Mouse (Mus musculus): ENCODE data around the gene Klrb1. TPM values are rescaled to one million over a fixed set of nuclear protein-coding genes. Genes with fewer than 3 reads are reported as not detected.
A peak's percentile ranks its signal among the peaks of the same experiment; 100 is the strongest.
"Not testable (repeated sequence)": the region's sequence is repeated elsewhere in the genome, so short reads cannot be mapped to it uniquely, and the experiment has no call there.

Gene Klrb1
- not detected in 2 replicates for polyA plus RNA-seq (2012; rRNA removed)

DNA sequence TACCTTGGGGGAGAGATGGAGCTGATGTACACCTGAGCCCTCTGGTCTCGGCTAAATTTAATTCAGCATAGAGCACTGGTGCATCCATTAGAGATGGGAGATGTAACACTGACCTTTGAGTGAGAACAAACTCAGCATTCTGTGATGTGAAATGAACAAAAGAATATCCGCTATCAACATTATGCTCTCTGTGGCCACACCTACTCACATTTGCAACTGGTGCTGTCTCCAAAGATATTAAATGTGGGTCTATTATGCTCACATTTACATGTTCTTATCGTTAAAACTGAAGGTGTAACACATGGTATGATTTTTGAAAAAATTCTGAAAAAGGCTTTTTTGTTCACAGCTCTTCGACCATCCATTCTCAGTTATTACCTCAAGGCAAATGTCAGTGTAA, at the start of gene Klrb1:
Gene Klrb1 (minus strand): TSS at position 101 of the 400 bp plus-strand sequence.
- WGBS: 81% methylated on average over 4 of the region's 4 CpGs
- H3K4me3 ChIP-seq (replicated peaks; ENCODE audit: insufficient read depth, low read depth, low read length): no peak within 1 kb of the TSS
- no peak for TF ChIP-seq CTCF (IDR thresholded peaks at IDR 0.05; ENCODE audit: borderline replicate concordance, insufficient read depth, low read depth, low read length)
- no peak for TF ChIP-seq POLR2A (IDR thresholded peaks at IDR 0.05; ENCODE audit: borderline replicate concordance, insufficient read depth, low read length)

GRCm38 (mm10) chr6:128769481-128770253, 46.8 kb upstream of the Klrb1 start:
- no peak overlapping the region for H3K27ac ChIP-seq (ENCODE audit: insufficient read depth, low read length)
- no peak overlapping the region for H3K4me3 ChIP-seq (replicated peaks; ENCODE audit: insufficient read depth, low read depth, low read length)
- H3K27me3 ChIP-seq (ENCODE audit: control insufficient read depth, insufficient read depth, low read length): no peaks in the 10 kb centered on the region
- no peak for DNase-seq
- no peak for TF ChIP-seq POLR2A (IDR thresholded peaks at IDR 0.05; ENCODE audit: borderline replicate concordance, insufficient read depth, low read length)
- no peak for TF ChIP-seq CTCF (IDR thresholded peaks at IDR 0.05; ENCODE audit: borderline replicate concordance, insufficient read depth, low read depth, low read length)
- H3K4me1 ChIP-seq (ENCODE audit: control insufficient read depth, insufficient read depth, low read length): no peaks in the 10 kb centered on the region
- 84% methylated on average over 10 of the region's 10 CpGs for WGBS

More for the DNA sequence above, at the start of gene Klrb1:
- Histone ChIP-seq H3K4me1 (ENCODE audit: control insufficient read depth, insufficient read depth, low read length) (no peaks in the 10 kb centered on the region), H3K27me3 (ENCODE audit: control insufficient read depth, insufficient read depth, low read length) (no peaks in the 10 kb centered on the region), H3K27ac (ENCODE audit: insufficient read depth, low read length) (no peak within 1 kb of the TSS)
- no peak for DNase-seq

- Histone ChIP-seq H3K27me3 (ENCODE audit: control insufficient read depth, insufficient read depth, low read length) (no peaks in the 10 kb centered on the region), H3K4me3 (replicated peaks; ENCODE audit: insufficient read depth, low read depth, low read length) (no peak overlapping the region), H3K27ac (ENCODE audit: insufficient read depth, low read length) (no peak overlapping the region), H3K4me1 (ENCODE audit: control insufficient read depth, insufficient read depth, low read length) (no peaks in the 10 kb centered on the region)
- DNase-seq: no peak
- 69% methylated on average over 4 of the region's 4 CpGs for WGBS
- no peak for TF ChIP-seq CTCF (IDR thresholded peaks at IDR 0.05; ENCODE audit: borderline replicate concordance, insufficient read depth, low read depth, low read length)
- TF ChIP-seq POLR2A (IDR thresholded peaks at IDR 0.05; ENCODE audit: borderline replicate concordance, insufficient read depth, low read length): no peak
Measured at GRCm38 (mm10) chr6:128768047-128768446, 45.2 kb upstream of the Klrb1 start.

DNA sequence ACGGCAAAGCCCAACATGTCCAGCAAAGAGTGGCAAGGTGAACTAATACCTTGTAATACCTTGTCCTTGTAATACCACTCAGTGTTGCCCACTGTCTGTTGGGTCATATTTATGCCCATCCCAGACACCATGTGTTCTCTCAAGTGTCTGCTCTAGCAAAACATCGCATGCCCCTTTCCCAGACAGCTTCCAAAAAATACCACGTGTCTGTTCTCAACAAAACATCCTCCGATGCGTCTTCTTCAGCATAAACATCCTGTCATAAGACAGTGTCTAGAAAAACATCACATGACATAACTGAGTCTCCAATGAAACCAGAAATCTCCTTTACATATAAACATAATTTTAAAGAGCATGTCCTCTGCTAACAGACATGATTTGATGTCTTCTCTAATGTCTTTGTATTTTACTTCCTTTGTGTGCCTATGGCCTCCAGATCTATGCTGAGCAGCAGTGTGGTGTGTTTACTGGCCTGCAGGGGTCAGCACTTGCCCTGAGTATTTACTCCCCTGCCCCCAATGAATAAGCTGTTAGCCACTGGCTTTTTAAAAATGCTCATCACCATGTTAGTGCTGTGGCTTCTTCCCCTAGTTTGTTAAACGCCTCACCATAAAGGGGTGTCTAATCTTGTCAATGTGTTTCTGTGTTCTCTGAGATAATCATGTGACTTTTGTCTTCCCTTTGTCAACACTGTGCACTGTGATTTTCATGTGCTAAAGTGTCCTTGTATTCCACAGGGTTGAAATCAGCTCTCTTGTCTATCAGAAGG, 43.8 kb upstream of the Klrb1 start:
- peak; percentile 55; the same call in 1 of the 2 replicates for TF ChIP-seq CTCF (IDR thresholded peaks at IDR 0.05; ENCODE audit: borderline replicate concordance, insufficient read depth, low read depth, low read length)
- not testable (repeated sequence) for H3K4me3 ChIP-seq (replicated peaks; ENCODE audit: insufficient read depth, low read depth, low read length); H3K27me3 ChIP-seq (ENCODE audit: control insufficient read depth, insufficient read depth, low read length); H3K4me1 ChIP-seq (ENCODE audit: control insufficient read depth, insufficient read depth, low read length); H3K27ac ChIP-seq (ENCODE audit: insufficient read depth, low read length)
- 66% methylated on average over 6 of the region's 6 CpGs for WGBS
- DNase-seq: peak; percentile 41 to 42

DNA sequence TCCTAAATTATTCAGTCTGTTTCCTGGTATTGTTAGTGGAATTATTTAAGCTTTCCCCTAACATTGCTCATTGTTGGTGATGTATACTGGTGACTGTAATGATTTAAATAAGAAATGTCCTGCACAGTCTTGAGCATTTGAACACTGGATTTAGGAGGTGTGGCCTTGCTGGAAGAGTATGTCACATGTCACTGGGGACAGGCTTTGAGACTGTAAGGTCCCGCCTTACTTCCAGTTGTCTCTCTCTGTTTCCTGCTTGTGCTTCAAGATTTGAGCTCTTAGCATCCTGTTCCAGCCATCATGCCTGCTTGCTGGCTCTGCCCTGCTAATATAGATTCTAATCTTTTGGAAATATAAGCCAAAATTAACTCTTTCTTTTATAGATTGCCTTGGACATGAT, 42.4 kb upstream of the Klrb1 start:
- no peak overlapping the region for H3K4me3 ChIP-seq (replicated peaks; ENCODE audit: insufficient read depth, low read depth, low read length)
- no peak overlapping the region for H3K27ac ChIP-seq (ENCODE audit: insufficient read depth, low read length)
- no peaks in the 10 kb centered on the region for H3K4me1 ChIP-seq (ENCODE audit: control insufficient read depth, insufficient read depth, low read length)
- no peaks in the 10 kb centered on the region for H3K27me3 ChIP-seq (ENCODE audit: control insufficient read depth, insufficient read depth, low read length)
- TF ChIP-seq CTCF (IDR thresholded peaks at IDR 0.05; ENCODE audit: borderline replicate concordance, insufficient read depth, low read depth, low read length) (no peak), POLR2A (IDR thresholded peaks at IDR 0.05; ENCODE audit: borderline replicate concordance, insufficient read depth, low read length) (no peak)
- WGBS: 90% methylated on average over 1 of the region's 1 CpGs
- DNase-seq: no peak

- H3K27ac ChIP-seq (ENCODE audit: insufficient read depth, low read length): no peak overlapping the region
Measured at GRCm38 (mm10) chr6:128764598-128764997, 41.7 kb upstream of the Klrb1 start.

DNA sequence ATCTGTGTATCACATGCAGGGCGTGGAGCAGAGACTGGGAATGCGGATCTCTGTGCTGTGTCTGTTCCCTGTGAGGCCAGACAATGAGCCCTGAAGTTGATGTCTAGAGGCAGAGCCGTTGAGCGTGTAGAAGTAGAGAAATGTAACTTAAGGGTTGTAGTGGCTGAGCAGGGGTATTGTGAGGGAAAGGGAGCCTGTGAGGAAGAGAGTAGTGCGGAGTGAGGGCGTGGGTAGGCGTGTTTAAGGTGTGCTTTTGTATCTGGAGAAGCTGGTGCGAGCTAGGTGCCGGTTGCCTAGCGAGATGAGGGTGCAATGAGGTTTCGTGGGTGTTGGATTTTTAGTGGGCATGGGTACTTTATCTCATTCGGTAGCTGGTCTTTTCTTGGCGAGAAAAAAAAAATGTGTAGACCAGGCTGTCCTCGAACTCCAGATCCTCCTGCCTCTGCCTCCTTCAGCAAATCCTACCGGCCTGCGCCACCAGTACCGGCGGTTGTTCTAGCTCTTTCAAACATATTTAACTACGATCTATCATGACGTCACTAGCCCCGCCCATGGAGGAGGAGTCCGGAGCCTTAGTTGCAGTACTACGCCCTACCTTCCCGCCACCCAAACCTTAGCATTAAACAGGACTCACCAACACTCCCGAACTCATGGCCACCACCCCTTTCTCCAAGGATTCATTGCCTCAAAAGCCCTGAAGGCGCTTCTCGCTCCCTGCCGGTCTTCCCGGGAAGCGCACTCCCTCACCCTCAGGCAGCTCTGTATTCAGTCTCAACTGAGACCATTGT, 41.1 kb upstream of the Klrb1 start:
- peak overlapping the region; percentile 91 for H3K4me3 ChIP-seq (replicated peaks; ENCODE audit: insufficient read depth, low read depth, low read length)
- H3K4me1 ChIP-seq (ENCODE audit: control insufficient read depth, insufficient read depth, low read length): no peaks in the 10 kb centered on the region
- no peaks in the 10 kb centered on the region for H3K27me3 ChIP-seq (ENCODE audit: control insufficient read depth, insufficient read depth, low read length)
- H3K27ac ChIP-seq (ENCODE audit: insufficient read depth, low read length): peak overlapping the region; percentile 10; the same call in 1 of the 2 replicates
- TF ChIP-seq POLR2A (IDR thresholded peaks at IDR 0.05; ENCODE audit: borderline replicate concordance, insufficient read depth, low read length) (peak; percentile 34; the same call in 1 of the 2 replicates), CTCF (IDR thresholded peaks at IDR 0.05; ENCODE audit: borderline replicate concordance, insufficient read depth, low read depth, low read length) (peak; percentile 71)
- DNase-seq: peak; percentile 98 to 99
- under 1% methylated on average over 30 of the region's 30 CpGs for WGBS

More at GRCm38 (mm10) chr6:128764598-128764997, 41.7 kb upstream of the Klrb1 start:
- Histone ChIP-seq H3K4me3 (replicated peaks; ENCODE audit: insufficient read depth, low read depth, low read length) (peak overlapping the region; percentile 91), H3K27me3 (ENCODE audit: control insufficient read depth, insufficient read depth, low read length) (no peaks in the 10 kb centered on the region), H3K4me1 (ENCODE audit: control insufficient read depth, insufficient read depth, low read length) (no peaks in the 10 kb centered on the region)
- 3% methylated on average over 5 of the region's 5 CpGs for WGBS
- TF ChIP-seq POLR2A (IDR thresholded peaks at IDR 0.05; ENCODE audit: borderline replicate concordance, insufficient read depth, low read length) (no peak), CTCF (IDR thresholded peaks at IDR 0.05; ENCODE audit: borderline replicate concordance, insufficient read depth, low read depth, low read length) (no peak)
- DNase-seq: no peak

GRCm38 (mm10) chr6:128762892-128763670, 40.2 kb upstream of the Klrb1 start:
- H3K4me1 ChIP-seq (ENCODE audit: control insufficient read depth, insufficient read depth, low read length); H3K27ac ChIP-seq (ENCODE audit: insufficient read depth, low read length); H3K27me3 ChIP-seq (ENCODE audit: control insufficient read depth, insufficient read depth, low read length): not testable (repeated sequence)
- DNase-seq: peak; percentile 44 to 48
- H3K4me3 ChIP-seq (replicated peaks; ENCODE audit: insufficient read depth, low read depth, low read length): peak overlapping the region; percentile 91
- 54% methylated on average over 10 of the region's 10 CpGs for WGBS

Data from cerebellum, adult 2 months (tissue).